Mouse (Mus musculus): ENCODE data around the gene Ugt1a8.

GRCm38 (mm10) chr1:88197443-88197842 lies 109.8 kb downstream of the Ugt1a8 start:
- TF ChIP-seq TAL1 (IDR thresholded peaks at IDR 0.05; ENCODE audit: low read length) (no peak), GATA1 (IDR thresholded peaks at IDR 0.05; ENCODE audit: low read length) (no peak)
